Mouse (Mus musculus) MEL (cell line): ENCODE results near the gene Slc7a9. TPM values are rescaled to one million over a fixed set of nuclear protein-coding genes. Genes with fewer than 3 reads are reported as not detected.

ENCODE experiments used
- DNase-seq: peaks from one replicate; pipeline ENCODE4 v3.0.0; 2011; ENCODE audit warnings: low read depth, low spot score
- H3K27ac ChIP-seq: 2 replicates; pipeline ENCODE4 v1.5.1; 2012; ENCODE audit warnings: low read depth, mild to moderate bottlenecking, control low read depth, low read length, moderate library complexity; ENCODE audit not compliant: control insufficient read depth
- H3K27me3 ChIP-seq, 2 experiments: fragments of 150-350 bp in 1 of 2; sonication (generic) in 1 of 2; 2 replicates each; pipeline ENCODE4 v1.6.1; 2012; ENCODE audit warnings: low read length in 2 of 2, mild to moderate bottlenecking in 2 of 2, improper control_type of control experiment in 1 of 2, moderate library complexity in 1 of 2; ENCODE audit not compliant: insufficient read depth in 2 of 2, control insufficient read depth in 1 of 2
- H3K36me3 ChIP-seq, 2 experiments: 2 replicates each; pipeline ENCODE4 v1.6.1; 2012 to 2014; ENCODE audit warnings: low read length in 2 of 2, improper control_type of control experiment in 1 of 2, inconsistent platforms in 1 of 2, mild to moderate bottlenecking in 1 of 2; ENCODE audit not compliant: insufficient read depth in 2 of 2, control insufficient read depth in 1 of 2
- H3K4me1 ChIP-seq, 2 experiments: fragments of 150-350 bp in 1 of 2; sonication (generic) in 1 of 2; 2 replicates each; pipeline ENCODE4 v1.6.1; 2012; ENCODE audit warnings: low read length in 2 of 2, improper control_type of control experiment in 1 of 2, mild to moderate bottlenecking in 1 of 2; ENCODE audit not compliant: insufficient read depth in 2 of 2, control insufficient read depth in 1 of 2
- H3K4me3 ChIP-seq, 2 experiments: fragments of 150-350 bp in 1 of 2; sonication (generic) in 1 of 2; 2 replicates each; pipeline ENCODE4 v1.5.1; 2012; ENCODE audit warnings: low read depth in 2 of 2, low read length in 2 of 2, mild to moderate bottlenecking in 2 of 2, moderate library complexity in 2 of 2, control low read depth in 1 of 2, improper control_type of control experiment in 1 of 2; ENCODE audit not compliant: control insufficient read depth in 1 of 2, insufficient read depth in 1 of 2
- H3K79me2 ChIP-seq: 2 replicates; pipeline ENCODE4 v1.6.1; 2012; ENCODE audit warnings: mild to moderate bottlenecking, low read length, moderate library complexity; ENCODE audit not compliant: control insufficient read depth, poor library complexity, insufficient read depth
- H3K9ac ChIP-seq: 2 replicates; pipeline ENCODE4 v1.6.1; 2012; ENCODE audit warnings: low read depth, mild to moderate bottlenecking, control low read depth, low read length, moderate library complexity; ENCODE audit not compliant: control insufficient read depth, poor library complexity, severe bottlenecking
- H3K9me3 ChIP-seq: fragments of 150-350 bp; sonication (generic); replicated peaks from 2 replicates; pipeline ENCODE4 v1.6.1; 2012; ENCODE audit warnings: mild to moderate bottlenecking, low read length, improper control_type of control experiment, moderate library complexity; ENCODE audit not compliant: insufficient read depth
- BHLHE40 ChIP-seq: IDR thresholded peaks from 2 replicates; pipeline ENCODE4 v1.6.1; 2012; ENCODE audit warnings: low read depth, mild to moderate bottlenecking, inconsistent platforms, low read length, improper control_type of control experiment, borderline replicate concordance
- CHD2 ChIP-seq: IDR thresholded peaks from 2 replicates; pipeline ENCODE4 v1.6.1; 2011; ENCODE audit warnings: low read length, improper control_type of control experiment
- EP300 ChIP-seq, 2 experiments: IDR thresholded peaks; 2 replicates each; pipeline ENCODE4 v1.6.1; 2011; ENCODE audit warnings: improper control_type of control experiment in 2 of 2, low read length in 2 of 2, low read depth in 1 of 2, mild to moderate bottlenecking in 1 of 2
- ETS1 ChIP-seq: IDR thresholded peaks from 2 replicates; pipeline ENCODE4 v1.6.1; 2012; ENCODE audit warnings: low read depth, mild to moderate bottlenecking, inconsistent platforms, low read length, improper control_type of control experiment, moderate library complexity
- JUND ChIP-seq: IDR thresholded peaks from 2 replicates; pipeline ENCODE4 v1.6.1; 2011; ENCODE audit warnings: low read depth, mild to moderate bottlenecking, improper control_type of control experiment, low read length
- KAT2A ChIP-seq: conservative IDR thresholded peaks from 2 replicates; pipeline ENCODE4 v1.6.1; 2012; ENCODE audit warnings: low read depth, low read length, improper control_type of control experiment, inconsistent platforms
- MAFK ChIP-seq: IDR thresholded peaks from 2 replicates; pipeline ENCODE4 v1.6.1; 2011; ENCODE audit warnings: low read depth, mild to moderate bottlenecking, low read length, improper control_type of control experiment, borderline replicate concordance
- MAX ChIP-seq: IDR thresholded peaks from 2 replicates; pipeline ENCODE4 v1.6.1; 2011; ENCODE audit warnings: low read length, improper control_type of control experiment
- MAZ ChIP-seq: IDR thresholded peaks from 2 replicates; pipeline ENCODE4 v1.6.1; 2012; ENCODE audit warnings: low read depth, mild to moderate bottlenecking, inconsistent platforms, low read length, improper control_type of control experiment
- MEF2A ChIP-seq: IDR thresholded peaks from 2 replicates; pipeline ENCODE4 v1.6.1; 2014; ENCODE audit warnings: low read depth, mild to moderate bottlenecking, inconsistent platforms, low read length, improper control_type of control experiment; ENCODE audit not compliant: poor library complexity, insufficient replicate concordance, severe bottlenecking; ENCODE audit errors: extremely low read depth
- MXI1 ChIP-seq: IDR thresholded peaks from 2 replicates; pipeline ENCODE4 v1.6.1; 2011; ENCODE audit warnings: mild to moderate bottlenecking, low read depth, low read length, improper control_type of control experiment
- POLR2AphosphoS2 ChIP-seq: IDR thresholded peaks from 2 replicates; pipeline ENCODE4 v1.6.1; 2011; ENCODE audit warnings: low read length, improper control_type of control experiment
- POLR2AphosphoS5 ChIP-seq: IDR thresholded peaks from 2 replicates; pipeline ENCODE4 v1.6.1; 2012; ENCODE audit warnings: low read depth, borderline replicate concordance, mild to moderate bottlenecking, inconsistent platforms, low read length, moderate library complexity, mixed read lengths
- SMC3 ChIP-seq: IDR thresholded peaks from 2 replicates; pipeline ENCODE4 v1.6.1; 2011; ENCODE audit warnings: low read depth, low read length, improper control_type of control experiment
- TBP ChIP-seq: IDR thresholded peaks from 2 replicates; pipeline ENCODE4 v1.8.0; 2011; ENCODE audit warnings: low read depth, low read length, improper control_type of control experiment
- USF1 ChIP-seq: IDR thresholded peaks from 2 replicates; pipeline ENCODE4 v1.6.1; 2014; ENCODE audit warnings: low read depth, mild to moderate bottlenecking, inconsistent platforms, low read length, improper control_type of control experiment, moderate library complexity
- USF2 ChIP-seq, 2 experiments: IDR thresholded peaks; 2 replicates each; pipeline ENCODE4 v1.6.1; 2011 to 2012; ENCODE audit warnings: improper control_type of control experiment in 2 of 2, low read length in 2 of 2, borderline replicate concordance in 1 of 2, inconsistent platforms in 1 of 2, low read depth in 1 of 2, mild to moderate bottlenecking in 1 of 2; ENCODE audit not compliant: insufficient read depth in 1 of 2
- ZC3H11A ChIP-seq: IDR thresholded peaks from 2 replicates; pipeline ENCODE4 v1.6.1; 2012; ENCODE audit warnings: low read depth, mild to moderate bottlenecking, inconsistent platforms, low read length, improper control_type of control experiment
- ZMIZ1 ChIP-seq: IDR thresholded peaks from 2 replicates; pipeline ENCODE4 v1.6.1; 2012; ENCODE audit warnings: low read depth, mild to moderate bottlenecking, inconsistent platforms, low read length, improper control_type of control experiment, moderate library complexity
- ZNF384 ChIP-seq: IDR thresholded peaks from 2 replicates; pipeline ENCODE4 v1.6.1; 2012; ENCODE audit warnings: low read depth, mild to moderate bottlenecking, inconsistent platforms, low read length, improper control_type of control experiment
- polyA plus RNA-seq, 2 experiments: library from polyadenylated mRNA; stranded (reverse) in 1 of 2; unstranded in 1 of 2; fragments of >175 nt in 1 of 2; fragments of >200 nt in 1 of 2; gene quantifications; 2 replicates each; pipeline versions ENCODE4 v1.2.1 to v1.2.4; 2012; ENCODE audit warnings: low replicate concordance in 2 of 2, low read depth in 1 of 2; ENCODE audit not compliant: insufficient read length in 2 of 2, insufficient read depth in 1 of 2, missing spikeins in 1 of 2
- total RNA-seq: library from RNA; depleted of rRNA; stranded (reverse); fragments of 300-350 nt; gene quantifications from 2 replicates; pipeline ENCODE4 v1.2.3, GENCODE M21; 2012

The Slc7a9 gene
- total and polyA plus RNA-seq, 3 experiments, result not detected

- Histone ChIP-seq H3K79me2 (no peaks in the 10 kb centered on the region), H3K9ac (no peak overlapping the region), H3K27me3 (no peaks in the 10 kb centered on the region), H3K27ac (no peak overlapping the region), H3K9me3 (no peaks in the 10 kb centered on the region), H3K36me3 (no peaks in the 10 kb centered on the region; a peak in 1 of 4 replicates), H3K4me1 (no peaks in the 10 kb centered on the region), H3K4me3 (no peak overlapping the region)
- no peak for DNase-seq
- TF ChIP-seq JUND (no peak), KAT2A (no peak), USF1 (no peak), ZNF384 (no peak), ZC3H11A (no peak), MAX (no peak), POLR2AphosphoS2 (no peak), MXI1 (no peak), BHLHE40 (no peak)
Measured at GRCm38 (mm10) chr7:35415226-35415625, 33.4 kb upstream of the Slc7a9 start.

GRCm38 (mm10) chr7:35415801-35416653, 32.6 kb upstream of the Slc7a9 start:
- TF ChIP-seq POLR2AphosphoS2 (no peak), EP300 (IDR thresholded peaks at IDR 0.05; ENCODE audit: low read depth in 1 of 2, low read length in 2 of 2) (no peak), ZMIZ1 (no peak), MXI1 (no peak), ZC3H11A (no peak), TBP (no peak), JUND (no peak), MAFK (no peak), MAZ (no peak), SMC3 (no peak), POLR2AphosphoS5 (no peak), USF2 (IDR thresholded peaks at IDR 0.05; ENCODE audit: borderline replicate concordance in 1 of 2, insufficient read depth in 1 of 2, low read depth in 1 of 2, low read length in 2 of 2) (no peak), CHD2 (no peak), BHLHE40 (no peak), ZNF384 (no peak), ETS1 (no peak), MEF2A (no peak)
- TF ChIP-seq, all 39 proteins: peak for 0
- H3K79me2 ChIP-seq, result no peaks in the 10 kb centered on the region
- H3K27me3 ChIP-seq, result no peaks in the 10 kb centered on the region
- H3K9me3 ChIP-seq, result no peaks in the 10 kb centered on the region
- H3K9ac ChIP-seq, result no peak overlapping the region
- no peaks in the 10 kb centered on the region; a peak in 1 of 4 replicates for H3K36me3 ChIP-seq
- no peak overlapping the region for H3K4me3 ChIP-seq
- no peaks in the 10 kb centered on the region for H3K4me1 ChIP-seq
- no peak overlapping the region for H3K27ac ChIP-seq
- no peak for DNase-seq
